Mouse (Mus musculus): ENCODE results near the gene Ddb2.

- TF ChIP-seq CTCF (IDR thresholded peaks at IDR 0.05; ENCODE audit: low read depth) (no peak), EP300 (optimal IDR thresholded peaks at IDR 0.05) (no peak)
Measured at GRCm38 (mm10) chr2:91255661-91256150, 18.9 kb upstream of the Ddb2 start, which contains the start of gene Pacsin3.

All from stomach, postnatal 0 days (tissue).